8 mouse cellular contexts compared by ENCODE assay signal in genomic region chr10:59894251-59895160, GRCm38 (mm10). TPM values are rescaled to one million over a fixed set of nuclear protein-coding genes. Genes with fewer than 3 reads are reported as not detected.
DNase-seq lines count a peak whose midpoint lies in the region; ATAC-seq lines count a peak whose summit lies in the region.

No protein-coding gene starts in this region.

- no peaks in the 10 kb centered on the region for H3K9me3 ChIP-seq in forebrain, embryonic 14.5 days (replicated peaks; ENCODE audit: control insufficient read depth, low read length)
- no peaks in the 10 kb centered on the region for H3K9me3 ChIP-seq in hindbrain, embryonic 13.5 days
- no peaks in the 10 kb centered on the region for H3K9me3 ChIP-seq in midbrain, embryonic 14.5 days (ENCODE audit: control insufficient read depth, low read length)

- no peaks in the 10 kb centered on the region for H3K27me3 ChIP-seq in forebrain, embryonic 14.5 days (replicated peaks; ENCODE audit: control insufficient read depth, insufficient read depth, low read length)
- no peaks in the 10 kb centered on the region for H3K27me3 ChIP-seq in hindbrain, embryonic 13.5 days
- no peaks in the 10 kb centered on the region for H3K27me3 ChIP-seq in midbrain, embryonic 14.5 days (ENCODE audit: control insufficient read depth, insufficient read depth, low read length)

- no peak overlapping the region for H3K27ac ChIP-seq in forebrain, embryonic 14.5 days (ENCODE audit: low read depth, low read length)
- H3K27ac ChIP-seq in hindbrain, embryonic 13.5 days = peak overlapping the region; percentile 58
- peak overlapping the region; percentile 52; the same call in 1 of the 2 replicates for H3K27ac ChIP-seq in midbrain, embryonic 14.5 days (replicated peaks; ENCODE audit: low read depth, low read length)

- intact Hi-C loops in left cerebral cortex, postnatal 4 days (cut with DNase I) = loop anchor here (5.0 to 10.0 kb wide), 3 partner anchors 58 to 210 kb away; partner anchors contain the start of genes Anapc16, Ascc1, Ddit4 and Spock2

- ATAC-seq in forebrain, embryonic 14.5 days = no peak
- ATAC-seq in hindbrain, embryonic 13.5 days (ENCODE audit: low FRiP score) = no peak
- no peak for ATAC-seq in midbrain, embryonic 14.5 days (ENCODE audit: low FRiP score, low TSS enrichment)

- H3K36me3 ChIP-seq in forebrain, embryonic 14.5 days (ENCODE audit: control insufficient read depth, insufficient read depth, low read length) = peaks cover 57% of the 10 kb centered on the region
- peaks cover 60% of the 10 kb centered on the region for H3K36me3 ChIP-seq in hindbrain, embryonic 13.5 days
- peaks cover 42% of the 10 kb centered on the region for H3K36me3 ChIP-seq in midbrain, embryonic 14.5 days (ENCODE audit: control insufficient read depth, insufficient read depth, low read length)

- H3K9ac ChIP-seq in forebrain, embryonic 14.5 days (ENCODE audit: low read length) = no peak overlapping the region
- peak overlapping the region; percentile 49; the same call in 1 of the 2 replicates for H3K9ac ChIP-seq in hindbrain, embryonic 13.5 days
- 0 out of 2 replicates have a peak overlapping the region, but pooled peaks have one; percentile 16 for H3K9ac ChIP-seq in midbrain, embryonic 14.5 days (replicated peaks; ENCODE audit: low read length)

- 80% methylated on average over 25 of the region's 25 CpGs for WGBS in forebrain, embryonic 14.5 days
- WGBS in hindbrain, embryonic 13.5 days = 79% methylated on average over 25 of the region's 25 CpGs
- 80% methylated on average over 25 of the region's 25 CpGs for WGBS in midbrain, embryonic 14.5 days

- no peak overlapping the region for H3K4me2 ChIP-seq in forebrain, embryonic 14.5 days (ENCODE audit: low read length)
- no peak overlapping the region for H3K4me2 ChIP-seq in hindbrain, embryonic 13.5 days
- no peak overlapping the region for H3K4me2 ChIP-seq in midbrain, embryonic 14.5 days (ENCODE audit: low read length)

- peaks cover 31% of the 10 kb centered on the region for H3K4me1 ChIP-seq in forebrain, embryonic 14.5 days (ENCODE audit: control insufficient read depth, insufficient read depth, low read length)
- H3K4me1 ChIP-seq in hindbrain, embryonic 13.5 days (replicated peaks) = peaks cover 62% of the 10 kb centered on the region
- peaks cover 35% of the 10 kb centered on the region for H3K4me1 ChIP-seq in midbrain, embryonic 14.5 days (ENCODE audit: control insufficient read depth, insufficient read depth, low read length)

- no peak overlapping the region for H3K4me3 ChIP-seq in forebrain, embryonic 14.5 days (ENCODE audit: low read depth, low read length)
- no peak overlapping the region for H3K4me3 ChIP-seq in hindbrain, embryonic 13.5 days
- H3K4me3 ChIP-seq in midbrain, embryonic 14.5 days (replicated peaks; ENCODE audit: low read depth, low read length) = no peak overlapping the region

- DNase-seq in cerebellum, adult 18-20 months = peak; percentile 65 to 72
- DNase-seq in cerebellum, adult 11 months = no peak
- peak; percentile 77 for DNase-seq in c-Kit-positive CD71-positive TER-119-positive erythroid progenitor cells, embryonic 14.5 days (ENCODE audit: low spot score)
- DNase-seq in forebrain, embryonic 14.5 days (ENCODE audit: low spot score) = peak; percentile 84
- DNase-seq in left cerebral cortex, postnatal 4 days = peak; percentile 78
- peak; percentile 87 for DNase-seq in midbrain, embryonic 14.5 days
- peak; percentile 77 to 91 for DNase-seq in spleen, adult 18-20 months

RNA-seq across cellular contexts. Expression of gene Dnajb12, which starts 15.2 kb away (rescaled TPM):
- polyA plus RNA-seq in forebrain, embryonic 14.5 days (2014; fragmentation: Nextera tagmentation; extraction: Ambion mirVana) = 18.8 and 19.7 TPM in 2 replicates
- 18.4 and 19.2 TPM in 2 replicates for polyA plus RNA-seq in hindbrain, embryonic 13.5 days (2015; fragmentation: Nextera tagmentation; extraction: Ambion mirVana)
- 10 to 100 TPM; 32.1 to 37.7 TPM for total RNA-seq in left cerebral cortex, postnatal 4 days (2021)
- polyA plus RNA-seq in midbrain, embryonic 14.5 days (2014; fragmentation: Nextera tagmentation; extraction: Ambion mirVana) = 15.9 and 20.5 TPM in 2 replicates

RNA-seq across cellular contexts. Expression of gene Ddit4, which starts 57.1 kb away (rescaled TPM):
- 10.2 and 11.1 TPM in 2 replicates for polyA plus RNA-seq in forebrain, embryonic 14.5 days (2014; fragmentation: Nextera tagmentation; extraction: Ambion mirVana)
- polyA plus RNA-seq in hindbrain, embryonic 13.5 days (2015; fragmentation: Nextera tagmentation; extraction: Ambion mirVana) = 64.8 and 69.6 TPM in 2 replicates
- 10 to 100 TPM; 50.6 to 52.2 TPM for total RNA-seq in left cerebral cortex, postnatal 4 days (2021)
- 6.2 and 7.3 TPM in 2 replicates for polyA plus RNA-seq in midbrain, embryonic 14.5 days (2014; fragmentation: Nextera tagmentation; extraction: Ambion mirVana)
